Mouse (Mus musculus) mesoderm, embryonic 11.5 days (tissue): ENCODE results near the gene Nepro.
A peak's percentile ranks its signal among the peaks of the same experiment; 100 is the strongest.

ENCODE experiments used
- DNase-seq: peaks from one replicate; pipeline ENCODE4 v3.0.0-alpha.2; 2012; ENCODE audit warnings: low read depth, low spot score

Nepro gene

GRCm38 (mm10) chr16:44702272-44702671, 21.8 kb upstream of the Nepro start:
- DNase-seq, result no peak

GRCm38 (mm10) chr16:44703458-44703857, 20.6 kb upstream of the Nepro start:
- DNase-seq, result no peak

- peak; percentile 43 for DNase-seq
Measured at GRCm38 (mm10) chr16:44716305-44717140, 7.6 kb upstream of the Nepro start.

- no peak for DNase-seq
Measured at GRCm38 (mm10) chr16:44717141-44717634, 6.9 kb upstream of the Nepro start.

GRCm38 (mm10) chr16:44717838-44718237, 6.3 kb upstream of the Nepro start:
- no peak for DNase-seq

- DNase-seq, result no peak
Measured at GRCm38 (mm10) chr16:44719349-44719748, 4.8 kb upstream of the Nepro start.

- DNase-seq, result peak; percentile 39
Measured at GRCm38 (mm10) chr16:44720518-44720917, 3.6 kb upstream of the Nepro start.

GRCm38 (mm10) chr16:44722666-44723065, 1.4 kb upstream of the Nepro start:
- DNase-seq, result no peak

GRCm38 (mm10) chr16:44724847-44725246, 746 bp downstream of the Nepro start:
- peak; percentile 75 for DNase-seq

- DNase-seq, result peak; percentile 80
Measured at GRCm38 (mm10) chr16:44725286-44726223, 1.5 kb downstream of the Nepro start.

- no peak for DNase-seq
Measured at GRCm38 (mm10) chr16:44727525-44727924, 3.4 kb downstream of the Nepro start.

GRCm38 (mm10) chr16:44734059-44734458, 10.0 kb downstream of the Nepro start:
- no peak for DNase-seq

GRCm38 (mm10) chr16:44735676-44736075, 11.6 kb downstream of the Nepro start:
- no peak for DNase-seq

- DNase-seq, result no peak
Measured at GRCm38 (mm10) chr16:44736118-44736517, 12.0 kb downstream of the Nepro start.

- DNase-seq, result no peak
Measured at GRCm38 (mm10) chr16:44742753-44743152, 18.7 kb downstream of the Nepro start.

- peak; percentile 16 for DNase-seq
Measured at GRCm38 (mm10) chr16:44745471-44745865, 21.4 kb downstream of the Nepro start.

GRCm38 (mm10) chr16:44745866-44746562, 21.9 kb downstream of the Nepro start, which contains the start of gene Gtpbp8:
TSS of gene Gtpbp8 (minus strand) at chr16:44746363.
- DNase-seq, result peak; percentile 85

- DNase-seq, result no peak
Measured at GRCm38 (mm10) chr16:44748007-44748406, 23.9 kb downstream of the Nepro start.

GRCm38 (mm10) chr16:44757700-44758099, 33.6 kb downstream of the Nepro start:
- DNase-seq, result no peak

- no peak for DNase-seq
Measured at GRCm38 (mm10) chr16:44761811-44762210, 37.7 kb downstream of the Nepro start.

GRCm38 (mm10) chr16:44765555-44766319, 41.6 kb downstream of the Nepro start, which contains the start of gene Cd200r1:
TSS of gene Cd200r1 (plus strand) at chr16:44765736.
- DNase-seq, result no peak
